Mouse (Mus musculus): Measurements from ENCODE around the gene Npvf. TPM values are rescaled to one million over a fixed set of nuclear protein-coding genes. Genes with fewer than 3 reads are reported as not detected.

Gene Npvf
- polyA plus RNA-seq, 1 experiment from 2014 or later: not detected

DNA sequence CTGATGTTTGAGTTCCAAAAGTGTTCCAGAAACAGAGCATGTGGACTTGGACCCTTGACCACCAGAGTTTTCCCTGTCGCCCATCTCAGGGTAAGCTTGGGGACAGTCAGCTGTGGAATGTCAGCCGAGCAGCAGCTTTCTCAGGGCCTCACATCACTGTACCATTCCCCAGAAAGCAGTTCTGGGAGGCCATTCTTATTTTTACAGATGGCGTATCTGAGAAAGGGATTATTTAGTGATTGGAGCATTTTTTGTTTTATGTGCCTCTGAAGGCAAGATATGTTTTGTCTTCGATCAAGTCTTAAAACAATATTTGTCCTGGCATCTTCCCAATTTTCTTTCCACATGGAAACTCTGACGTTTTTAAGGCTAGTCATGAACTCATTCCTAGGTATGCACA lies 12.7 kb upstream of the Npvf start:
- Histone ChIP-seq H3K4me2 (ENCODE audit: low read depth, low read length, severe bottlenecking) (no peak overlapping the region), H3K27ac (ENCODE audit: low read depth, low read length) (no peak overlapping the region), H3K9ac (ENCODE audit: low read length) (no peak overlapping the region), H3K4me1 (replicated peaks; ENCODE audit: control insufficient read depth, insufficient read depth, low read length) (no peaks in the 10 kb centered on the region), H3K27me3 (ENCODE audit: control insufficient read depth, insufficient read depth, low read length) (no peaks in the 10 kb centered on the region), H3K4me3 (ENCODE audit: low read depth, low read length) (no peak overlapping the region), H3K9me3 (ENCODE audit: control insufficient read depth, low read length) (no peaks in the 10 kb centered on the region), H3K36me3 (ENCODE audit: control insufficient read depth, insufficient read depth, low read length) (no peaks in the 10 kb centered on the region)
- WGBS: 89% methylated on average over 5 of the region's 5 CpGs
- DNase-seq (ENCODE audit: low spot score) (no peak), ATAC-seq (replicated peaks; ENCODE audit: low FRiP score) (no peak)

DNA sequence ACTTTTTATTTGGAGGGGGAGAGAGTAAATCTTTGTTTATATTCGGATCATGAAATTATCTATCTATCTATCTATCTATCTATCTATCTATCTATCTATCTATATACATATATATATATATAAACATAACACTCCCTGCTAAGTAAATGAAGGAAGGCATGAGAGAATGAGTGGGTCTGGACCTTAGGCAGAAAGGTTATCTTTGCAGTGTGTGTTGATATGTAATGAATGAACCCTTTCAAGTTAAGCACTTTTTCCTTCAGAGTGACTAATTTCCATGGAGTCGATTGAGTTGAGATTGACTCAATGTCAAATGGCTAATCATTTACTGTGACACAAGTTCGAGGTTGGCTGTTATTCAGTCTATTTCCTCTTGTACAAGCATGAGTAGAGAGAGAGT lies 10.8 kb upstream of the Npvf start:
- DNase-seq (ENCODE audit: low spot score): no peak
- no peak for ATAC-seq (replicated peaks; ENCODE audit: low FRiP score)
- Histone ChIP-seq H3K4me3 (ENCODE audit: low read depth, low read length) (no peak overlapping the region), H3K27me3 (ENCODE audit: control insufficient read depth, insufficient read depth, low read length) (no peaks in the 10 kb centered on the region), H3K4me1 (replicated peaks; ENCODE audit: control insufficient read depth, insufficient read depth, low read length) (no peaks in the 10 kb centered on the region), H3K27ac (ENCODE audit: low read depth, low read length) (no peak overlapping the region), H3K9me3 (ENCODE audit: control insufficient read depth, low read length) (no peaks in the 10 kb centered on the region), H3K36me3 (ENCODE audit: control insufficient read depth, insufficient read depth, low read length) (no peaks in the 10 kb centered on the region), H3K4me2 (ENCODE audit: low read depth, low read length, severe bottlenecking) (no peak overlapping the region), H3K9ac (ENCODE audit: low read length) (no peak overlapping the region)
- WGBS: 81% methylated on average over 3 of the region's 3 CpGs

DNA sequence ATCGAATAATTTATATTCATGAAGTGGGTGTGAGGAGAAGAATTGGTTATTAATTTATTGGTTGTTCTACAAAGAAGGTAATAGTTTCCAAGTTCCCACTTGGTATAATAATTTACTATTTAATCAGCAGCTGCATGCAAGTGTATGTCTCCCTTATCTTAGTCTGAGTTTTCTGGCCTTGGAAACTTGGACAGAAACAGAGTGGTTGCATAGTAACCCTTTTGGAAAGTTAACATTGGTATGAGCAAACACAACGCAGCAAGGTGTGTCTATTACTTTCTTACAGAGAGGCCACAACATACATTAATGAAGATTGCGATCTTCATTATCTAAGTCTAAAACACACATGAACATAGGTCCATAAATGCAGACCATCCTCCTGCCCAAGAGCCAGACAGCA lies 10.0 kb upstream of the Npvf start:
- no peaks in the 10 kb centered on the region for H3K4me1 ChIP-seq (replicated peaks; ENCODE audit: control insufficient read depth, insufficient read depth, low read length)
- ATAC-seq (replicated peaks; ENCODE audit: low FRiP score) (no peak), DNase-seq (ENCODE audit: low spot score) (no peak)
- H3K9ac ChIP-seq (ENCODE audit: low read length): no peak overlapping the region
- H3K4me3 ChIP-seq (ENCODE audit: low read depth, low read length): no peak overlapping the region
- WGBS: 94% methylated on average over 3 of the region's 3 CpGs
- no peak overlapping the region for H3K27ac ChIP-seq (ENCODE audit: low read depth, low read length)
- H3K36me3 ChIP-seq (ENCODE audit: control insufficient read depth, insufficient read depth, low read length): no peaks in the 10 kb centered on the region
- no peaks in the 10 kb centered on the region for H3K9me3 ChIP-seq (ENCODE audit: control insufficient read depth, low read length)
- no peaks in the 10 kb centered on the region for H3K27me3 ChIP-seq (ENCODE audit: control insufficient read depth, insufficient read depth, low read length)
- H3K4me2 ChIP-seq (ENCODE audit: low read depth, low read length, severe bottlenecking): no peak overlapping the region

DNA sequence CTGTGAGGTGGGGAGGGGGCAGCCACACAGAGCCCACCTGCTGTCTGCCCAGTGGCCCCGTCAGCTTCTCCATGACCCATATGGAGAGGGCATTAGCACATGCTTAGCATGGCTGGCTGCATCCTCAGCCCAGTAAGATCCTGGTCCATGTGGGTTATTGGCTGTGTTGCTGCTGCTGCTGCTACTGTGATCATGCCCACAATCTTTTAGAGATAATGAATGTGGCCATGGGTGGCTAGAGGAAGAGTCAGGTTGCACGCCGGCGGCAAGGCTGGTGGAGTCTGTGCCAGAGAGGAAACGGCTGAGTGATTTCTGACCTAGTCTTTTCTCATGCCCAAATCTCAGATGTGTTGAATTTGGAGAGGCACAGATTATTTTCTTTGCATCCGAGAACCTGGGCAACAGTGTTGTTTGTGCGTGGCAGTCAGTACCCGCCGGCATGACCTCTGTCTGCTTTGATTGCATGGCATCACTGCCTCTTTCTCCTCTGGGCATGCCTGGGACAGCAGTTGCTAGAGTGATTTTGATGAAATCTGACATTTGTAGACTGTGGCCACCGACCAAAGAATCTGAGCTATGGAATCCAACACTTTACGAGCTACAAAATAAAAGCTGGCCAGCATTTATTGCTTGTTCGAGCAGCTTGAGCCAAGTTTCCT lies 8.8 kb upstream of the Npvf start:
- ATAC-seq (replicated peaks; ENCODE audit: low FRiP score): no peak
- Histone ChIP-seq H3K9ac (ENCODE audit: low read length) (no peak overlapping the region), H3K36me3 (ENCODE audit: control insufficient read depth, insufficient read depth, low read length) (no peaks in the 10 kb centered on the region), H3K4me2 (ENCODE audit: low read depth, low read length, severe bottlenecking) (no peak overlapping the region), H3K4me3 (ENCODE audit: low read depth, low read length) (no peak overlapping the region), H3K9me3 (ENCODE audit: control insufficient read depth, low read length) (no peaks in the 10 kb centered on the region), H3K4me1 (replicated peaks; ENCODE audit: control insufficient read depth, insufficient read depth, low read length) (no peaks in the 10 kb centered on the region), H3K27me3 (ENCODE audit: control insufficient read depth, insufficient read depth, low read length) (no peaks in the 10 kb centered on the region), H3K27ac (ENCODE audit: low read depth, low read length) (no peak overlapping the region)
- DNase-seq (ENCODE audit: low spot score): no peak
- 90% methylated on average over 12 of the region's 12 CpGs for WGBS

DNA sequence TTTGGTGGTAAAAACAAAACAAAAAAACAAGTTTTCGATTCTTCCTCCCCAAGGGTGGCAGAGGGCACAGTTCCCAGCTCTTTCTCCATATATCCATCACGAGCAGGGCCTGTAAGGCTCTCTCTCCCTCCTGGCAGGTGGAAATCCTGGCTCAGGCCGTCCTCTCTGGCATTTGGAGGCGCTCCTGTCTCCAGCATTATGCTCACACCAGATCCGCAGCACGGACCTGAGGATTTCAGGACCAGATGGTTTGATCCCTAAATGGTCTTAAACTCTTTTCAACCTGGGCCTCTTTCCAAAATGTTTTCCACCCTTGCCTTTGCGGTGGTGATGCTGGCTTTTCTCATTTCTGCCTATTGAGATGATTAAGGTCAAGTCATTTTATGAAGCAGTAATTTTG lies 7.5 kb upstream of the Npvf start:
- Histone ChIP-seq H3K27me3 (ENCODE audit: control insufficient read depth, insufficient read depth, low read length) (no peaks in the 10 kb centered on the region), H3K4me1 (replicated peaks; ENCODE audit: control insufficient read depth, insufficient read depth, low read length) (no peaks in the 10 kb centered on the region)
- WGBS: 82% methylated on average over 7 of the region's 7 CpGs

DNA sequence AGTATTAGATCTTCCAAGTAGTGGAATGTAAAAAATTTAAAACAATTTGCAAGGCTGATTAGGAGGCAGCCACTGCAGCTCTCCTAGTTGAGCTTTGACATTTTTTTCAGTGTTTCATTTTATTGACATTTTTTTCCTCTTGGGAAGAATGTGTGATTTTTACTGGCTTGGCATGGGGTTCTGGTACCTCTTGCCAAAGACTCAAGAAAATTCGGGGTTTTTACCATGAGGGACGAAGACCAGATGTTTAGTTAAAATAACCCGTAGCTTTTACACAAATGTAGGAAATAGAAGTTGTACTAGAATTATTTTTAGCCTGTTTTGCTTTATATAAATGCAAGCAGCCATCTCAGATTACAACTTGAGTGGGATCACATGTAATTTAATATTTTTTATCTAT lies 4.2 kb upstream of the Npvf start:
- DNase-seq (ENCODE audit: low spot score): no peak
- no peak overlapping the region for H3K4me2 ChIP-seq (ENCODE audit: low read depth, low read length, severe bottlenecking)
- H3K27me3 ChIP-seq (ENCODE audit: control insufficient read depth, insufficient read depth, low read length): no peaks in the 10 kb centered on the region
- H3K4me3 ChIP-seq (ENCODE audit: low read depth, low read length): no peak overlapping the region
- no peak for ATAC-seq (replicated peaks; ENCODE audit: low FRiP score)
- no peaks in the 10 kb centered on the region for H3K9me3 ChIP-seq (ENCODE audit: control insufficient read depth, low read length)
- H3K27ac ChIP-seq (ENCODE audit: low read depth, low read length): no peak overlapping the region
- no peaks in the 10 kb centered on the region for H3K4me1 ChIP-seq (replicated peaks; ENCODE audit: control insufficient read depth, insufficient read depth, low read length)
- H3K36me3 ChIP-seq (ENCODE audit: control insufficient read depth, insufficient read depth, low read length): no peaks in the 10 kb centered on the region
- no peak overlapping the region for H3K9ac ChIP-seq (ENCODE audit: low read length)
- 82% methylated on average over 3 of the region's 3 CpGs for WGBS

More for the DNA sequence above, 7.5 kb upstream of the Npvf start:
- ATAC-seq (replicated peaks; ENCODE audit: low FRiP score) (no peak), DNase-seq (ENCODE audit: low spot score) (no peak)
- H3K9me3 ChIP-seq (ENCODE audit: control insufficient read depth, low read length): no peaks in the 10 kb centered on the region
- no peak overlapping the region for H3K4me3 ChIP-seq (ENCODE audit: low read depth, low read length)
- no peak overlapping the region for H3K27ac ChIP-seq (ENCODE audit: low read depth, low read length)
- H3K4me2 ChIP-seq (ENCODE audit: low read depth, low read length, severe bottlenecking): no peak overlapping the region
- H3K9ac ChIP-seq (ENCODE audit: low read length): no peak overlapping the region
- H3K36me3 ChIP-seq (ENCODE audit: control insufficient read depth, insufficient read depth, low read length): no peaks in the 10 kb centered on the region

DNA sequence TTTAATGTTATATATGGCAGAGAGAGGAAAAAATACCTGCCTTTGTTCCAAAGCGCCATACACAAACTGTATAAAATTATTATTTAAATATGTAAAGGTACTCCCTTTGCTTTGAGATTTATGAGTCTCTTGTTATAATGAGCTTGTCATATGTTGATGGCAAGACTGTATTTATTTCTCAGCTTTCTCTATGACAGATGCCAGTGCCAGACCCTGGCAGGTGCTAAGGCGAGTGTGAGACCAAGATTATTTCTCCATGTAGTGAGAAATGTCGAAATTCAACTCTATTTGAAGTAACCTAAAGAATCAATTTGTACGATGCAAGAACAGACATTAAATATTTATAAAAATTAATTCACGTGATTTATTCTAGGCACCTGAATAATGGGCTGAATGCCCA lies 3.8 kb upstream of the Npvf start:
- Histone ChIP-seq H3K27me3 (ENCODE audit: control insufficient read depth, insufficient read depth, low read length) (no peaks in the 10 kb centered on the region), H3K9ac (ENCODE audit: low read length) (no peak overlapping the region), H3K4me3 (ENCODE audit: low read depth, low read length) (no peak overlapping the region), H3K36me3 (ENCODE audit: control insufficient read depth, insufficient read depth, low read length) (no peaks in the 10 kb centered on the region), H3K4me1 (replicated peaks; ENCODE audit: control insufficient read depth, insufficient read depth, low read length) (no peaks in the 10 kb centered on the region), H3K27ac (ENCODE audit: low read depth, low read length) (no peak overlapping the region), H3K9me3 (ENCODE audit: control insufficient read depth, low read length) (no peaks in the 10 kb centered on the region), H3K4me2 (ENCODE audit: low read depth, low read length, severe bottlenecking) (no peak overlapping the region)
- DNase-seq (ENCODE audit: low spot score) (no peak), ATAC-seq (replicated peaks; ENCODE audit: low FRiP score) (no peak)
- WGBS: 89% methylated on average over 5 of the region's 5 CpGs

DNA sequence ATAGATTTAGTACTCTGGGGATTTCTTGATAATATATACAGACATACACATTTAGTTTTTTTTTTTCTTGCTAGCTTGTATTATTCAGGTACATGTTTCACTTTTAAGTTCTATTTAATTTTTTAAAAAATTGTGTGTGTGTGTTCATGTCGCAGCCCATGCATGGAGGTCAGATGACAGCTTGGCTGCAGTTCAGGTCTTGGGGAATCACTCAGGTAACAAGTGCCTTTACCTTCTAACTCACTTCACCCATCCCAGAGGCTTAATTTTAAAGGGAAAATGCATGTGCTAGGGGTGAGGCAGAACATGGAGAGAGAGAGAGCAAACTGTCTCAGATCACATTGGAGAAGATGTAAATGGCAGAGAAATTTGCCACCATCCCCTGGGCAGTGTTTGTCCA lies 2.2 kb upstream of the Npvf start:
- Histone ChIP-seq H3K4me1 (replicated peaks; ENCODE audit: control insufficient read depth, insufficient read depth, low read length) (no peaks in the 10 kb centered on the region), H3K27me3 (ENCODE audit: control insufficient read depth, insufficient read depth, low read length) (no peaks in the 10 kb centered on the region), H3K4me3 (ENCODE audit: low read depth, low read length) (no peak overlapping the region), H3K9me3 (ENCODE audit: control insufficient read depth, low read length) (no peaks in the 10 kb centered on the region), H3K36me3 (ENCODE audit: control insufficient read depth, insufficient read depth, low read length) (no peaks in the 10 kb centered on the region), H3K9ac (ENCODE audit: low read length) (no peak overlapping the region), H3K27ac (ENCODE audit: low read depth, low read length) (no peak overlapping the region), H3K4me2 (ENCODE audit: low read depth, low read length, severe bottlenecking) (no peak overlapping the region)
- 89% methylated on average over 1 of the region's 1 CpGs for WGBS
- DNase-seq (ENCODE audit: low spot score): no peak
- no peak for ATAC-seq (replicated peaks; ENCODE audit: low FRiP score)

DNA sequence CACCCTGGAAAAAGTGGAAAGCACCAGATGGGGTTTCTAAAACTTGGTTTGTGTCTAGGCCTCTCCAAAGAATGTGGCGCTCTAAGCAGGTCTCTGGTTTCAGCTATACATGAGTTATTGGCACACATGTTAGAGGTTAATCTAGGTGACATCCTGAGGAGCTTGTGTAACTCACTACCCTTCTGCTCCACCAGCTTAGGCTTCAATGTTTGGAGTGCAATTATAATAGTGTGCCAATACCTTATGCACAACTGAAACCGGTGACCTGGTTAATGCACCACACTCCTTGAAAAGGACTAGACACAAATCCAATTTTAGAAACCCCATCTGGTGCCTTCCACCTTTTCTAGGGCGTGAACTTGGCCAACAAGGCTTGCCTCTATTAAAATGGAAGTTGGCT lies 1.7 kb upstream of the Npvf start:
- no peak overlapping the region for H3K4me2 ChIP-seq (ENCODE audit: low read depth, low read length, severe bottlenecking)
- ATAC-seq (replicated peaks; ENCODE audit: low FRiP score): no peak
- no peaks in the 10 kb centered on the region for H3K9me3 ChIP-seq (ENCODE audit: control insufficient read depth, low read length)
- H3K4me3 ChIP-seq (ENCODE audit: low read depth, low read length): no peak overlapping the region
- no peak overlapping the region for H3K27ac ChIP-seq (ENCODE audit: low read depth, low read length)
- no peaks in the 10 kb centered on the region for H3K4me1 ChIP-seq (replicated peaks; ENCODE audit: control insufficient read depth, insufficient read depth, low read length)
- no peaks in the 10 kb centered on the region for H3K27me3 ChIP-seq (ENCODE audit: control insufficient read depth, insufficient read depth, low read length)
- 90% methylated on average over 3 of the region's 3 CpGs for WGBS
- no peak overlapping the region for H3K9ac ChIP-seq (ENCODE audit: low read length)
- no peak for DNase-seq (ENCODE audit: low spot score)
- H3K36me3 ChIP-seq (ENCODE audit: control insufficient read depth, insufficient read depth, low read length): no peaks in the 10 kb centered on the region

Measured in forebrain, embryonic 11.5 days (tissue).